Mouse (Mus musculus): Measurements from ENCODE around the gene Ccdc171. TPM values are rescaled to one million over a fixed set of nuclear protein-coding genes. Genes with fewer than 3 reads are reported as not detected.
"Not testable (repeated sequence)": the region's sequence is repeated elsewhere in the genome, so short reads cannot be mapped to it uniquely, and the experiment has no call there.

Ccdc171 gene
- total RNA-seq, 2 experiments from 2014 or later = 3.3 to 3.5 TPM

- no peak for DNase-seq (ENCODE audit: low spot score in 2 of 2)
Measured at GRCm38 (mm10) chr4:83524456-83524842, 896 bp upstream of the Ccdc171 start.

- no peak for DNase-seq (ENCODE audit: low spot score in 2 of 2)
Measured at GRCm38 (mm10) chr4:83525690-83526055, 328 bp downstream of the Ccdc171 start.

GRCm38 (mm10) chr4:83526270-83526987 lies 1.1 kb downstream of the Ccdc171 start:
- DNase-seq (ENCODE audit: low spot score in 2 of 2) = no peak

GRCm38 (mm10) chr4:83526988-83527334 lies 1.6 kb downstream of the Ccdc171 start:
- no peak for DNase-seq (ENCODE audit: low spot score in 2 of 2)

- no peak for DNase-seq (ENCODE audit: low spot score in 2 of 2)
Measured at GRCm38 (mm10) chr4:83527921-83528320, 2.6 kb downstream of the Ccdc171 start.

- DNase-seq (ENCODE audit: low spot score in 2 of 2) = not testable (repeated sequence)
Measured at GRCm38 (mm10) chr4:83530060-83530459, 4.7 kb downstream of the Ccdc171 start.

- DNase-seq (ENCODE audit: low spot score in 2 of 2) = no peak
Measured at GRCm38 (mm10) chr4:83533168-83533911, 8.0 kb downstream of the Ccdc171 start.

- DNase-seq (ENCODE audit: low spot score in 2 of 2) = no peak
Measured at GRCm38 (mm10) chr4:83534024-83534423, 8.7 kb downstream of the Ccdc171 start.

- no peak for DNase-seq (ENCODE audit: low spot score in 2 of 2)
Measured at GRCm38 (mm10) chr4:83549501-83549900, 24.2 kb downstream of the Ccdc171 start.

GRCm38 (mm10) chr4:83567190-83568113 lies 42.1 kb downstream of the Ccdc171 start:
- DNase-seq (ENCODE audit: low spot score in 2 of 2) = no peak

- not testable (repeated sequence) for DNase-seq (ENCODE audit: low spot score in 2 of 2)
Measured at GRCm38 (mm10) chr4:83568145-83568544, 42.8 kb downstream of the Ccdc171 start.

- no peak for DNase-seq (ENCODE audit: low spot score in 2 of 2)
Measured at GRCm38 (mm10) chr4:83570569-83570968, 45.2 kb downstream of the Ccdc171 start.

GRCm38 (mm10) chr4:83571033-83571432 lies 45.7 kb downstream of the Ccdc171 start:
- DNase-seq (ENCODE audit: low spot score in 2 of 2) = no peak

GRCm38 (mm10) chr4:83572521-83572920 lies 47.2 kb downstream of the Ccdc171 start:
- DNase-seq (ENCODE audit: low spot score in 2 of 2) = no peak

- DNase-seq (ENCODE audit: low spot score in 2 of 2) = no peak
Measured at GRCm38 (mm10) chr4:83576315-83576714, 51.0 kb downstream of the Ccdc171 start.

GRCm38 (mm10) chr4:83580157-83580556 lies 54.8 kb downstream of the Ccdc171 start:
- no peak for DNase-seq (ENCODE audit: low spot score in 2 of 2)

- DNase-seq (ENCODE audit: low spot score in 2 of 2) = no peak
Measured at GRCm38 (mm10) chr4:83587563-83587962, 62.2 kb downstream of the Ccdc171 start.

- no peak for DNase-seq (ENCODE audit: low spot score in 2 of 2)
Measured at GRCm38 (mm10) chr4:83596486-83596885, 71.1 kb downstream of the Ccdc171 start.

- DNase-seq (ENCODE audit: low spot score in 2 of 2) = no peak
Measured at GRCm38 (mm10) chr4:83611111-83611510, 85.8 kb downstream of the Ccdc171 start.

- not testable (repeated sequence) for DNase-seq (ENCODE audit: low spot score in 2 of 2)
Measured at GRCm38 (mm10) chr4:83623021-83623711, 97.8 kb downstream of the Ccdc171 start.

- no peak for DNase-seq (ENCODE audit: low spot score in 2 of 2)
Measured at GRCm38 (mm10) chr4:83623732-83624131, 98.4 kb downstream of the Ccdc171 start.

All from adrenal gland, postnatal 4 days (tissue).